In genomic region chr12:86872335-86873040, GRCm38 (mm10) we compare ENCODE assay signal across 10 mouse cellular contexts. TPM values are rescaled to one million over a fixed set of nuclear protein-coding genes. Genes with fewer than 3 reads are reported as not detected.
DNase-seq lines count a peak whose midpoint lies in the region; ATAC-seq lines count a peak whose summit lies in the region.
"Had no signal": no experiment of that assay in that cellular context is flagged by ENCODE, and none has a peak within 500 bp of the region (broad histone marks: within the 10 kb centered on the region; RNA-seq: fewer than 3 reads in every experiment).

No protein-coding gene starts in this region.

- no peaks in the 10 kb centered on the region for H3K4me1 ChIP-seq in forebrain, embryonic 15.5 days
- peaks cover 18% of the 10 kb centered on the region for H3K4me1 ChIP-seq in kidney, embryonic 16.5 days (ENCODE audit: insufficient read depth, low read length)
- peaks cover 16% of the 10 kb centered on the region for H3K4me1 ChIP-seq in stomach, embryonic 16.5 days (ENCODE audit: control insufficient read depth, insufficient read depth, low read length)

- 0 out of 2 replicates have a peak, but pooled peaks have one; percentile 23 for ATAC-seq in forebrain, embryonic 15.5 days (replicated peaks)
- ATAC-seq in kidney, embryonic 16.5 days (ENCODE audit: low FRiP score, low TSS enrichment) = peak; percentile 83
- peak; percentile 34; the same call in 1 of the 2 replicates for ATAC-seq in stomach, embryonic 16.5 days (ENCODE audit: insufficient read depth, low FRiP score)

- H3K9ac ChIP-seq in forebrain, embryonic 15.5 days (replicated peaks) = no peak overlapping the region
- peak overlapping the region; percentile 22; the same call in 1 of the 2 replicates for H3K9ac ChIP-seq in kidney, embryonic 16.5 days (replicated peaks; ENCODE audit: low read length)
- H3K9ac ChIP-seq in stomach, embryonic 16.5 days (ENCODE audit: low read length) = no peak overlapping the region

- peak; percentile 59 for DNase-seq in urinary bladder, postnatal 14 days (ENCODE audit: low spot score)
- no peak for DNase-seq in urinary bladder, postnatal 25 days (ENCODE audit: low spot score)
- DNase-seq in spleen, postnatal 36 days (ENCODE audit: low spot score in 2 of 2) = no peak
- no peak for DNase-seq in layer of hippocampus, postnatal 36 days
- no peak for DNase-seq in gastrocnemius, postnatal 36 days
- DNase-seq: thymus, adult 18-20 months had no signal

- H3K27ac ChIP-seq in forebrain, embryonic 15.5 days (replicated peaks) = no peak overlapping the region
- peak overlapping the region; percentile 83 for H3K27ac ChIP-seq in kidney, embryonic 16.5 days (ENCODE audit: low read length)
- H3K27ac ChIP-seq in stomach, embryonic 16.5 days (ENCODE audit: low read length) = peak overlapping the region; percentile 71

- no peaks in the 10 kb centered on the region for H3K27me3 ChIP-seq in forebrain, embryonic 15.5 days
- H3K27me3 ChIP-seq in kidney, embryonic 16.5 days (ENCODE audit: insufficient read depth, low read length) = no peaks in the 10 kb centered on the region
- H3K27me3 ChIP-seq in stomach, embryonic 16.5 days (ENCODE audit: control insufficient read depth, insufficient read depth, low read length) = no peaks in the 10 kb centered on the region
- H3K27me3 ChIP-seq: megakaryocyte, embryonic 14.5 days had no signal

- 67% methylated on average over 9 of the region's 9 CpGs for WGBS in forebrain, embryonic 15.5 days
- WGBS in kidney, embryonic 16.5 days = 51% methylated on average over 9 of the region's 9 CpGs
- 56% methylated on average over 9 of the region's 9 CpGs for WGBS in stomach, embryonic 16.5 days

- H3K4me3 ChIP-seq in forebrain, embryonic 15.5 days = no peak overlapping the region
- no peak overlapping the region for H3K4me3 ChIP-seq in kidney, embryonic 16.5 days (ENCODE audit: low read length)
- no peak overlapping the region for H3K4me3 ChIP-seq in stomach, embryonic 16.5 days (replicated peaks; ENCODE audit: low read length)
- H3K4me3 ChIP-seq: megakaryocyte, embryonic 14.5 days had no signal

- no peak overlapping the region for H3K4me2 ChIP-seq in forebrain, embryonic 15.5 days (replicated peaks)
- H3K4me2 ChIP-seq in kidney, embryonic 16.5 days (replicated peaks; ENCODE audit: low read depth, low read length) = no peak overlapping the region
- no peak overlapping the region for H3K4me2 ChIP-seq in stomach, embryonic 16.5 days (ENCODE audit: low read depth, low read length)

- intact Hi-C loops in gastrocnemius, postnatal 36 days (cut with DNase I) = no loop called here

- no peaks in the 10 kb centered on the region for H3K9me3 ChIP-seq in forebrain, embryonic 15.5 days
- no peaks in the 10 kb centered on the region for H3K9me3 ChIP-seq in kidney, embryonic 16.5 days (ENCODE audit: low read length)
- H3K9me3 ChIP-seq in stomach, embryonic 16.5 days (replicated peaks; ENCODE audit: control insufficient read depth, low read length) = no peaks in the 10 kb centered on the region
- H3K9me3 ChIP-seq: megakaryocyte, embryonic 14.5 days had no signal

- no peaks in the 10 kb centered on the region for H3K36me3 ChIP-seq in forebrain, embryonic 15.5 days
- H3K36me3 ChIP-seq in kidney, embryonic 16.5 days (ENCODE audit: insufficient read depth, low read length) = no peaks in the 10 kb centered on the region
- no peaks in the 10 kb centered on the region for H3K36me3 ChIP-seq in stomach, embryonic 16.5 days (ENCODE audit: control insufficient read depth, insufficient read depth, low read length)

RNA-seq across cellular contexts. Expression of gene Irf2bpl, which starts 12.1 kb away (rescaled TPM):
- polyA plus RNA-seq in forebrain, embryonic 15.5 days (2015; fragmentation: Nextera tagmentation; extraction: Ambion mirVana) = 94.9 and 95.8 TPM in 2 replicates
- polyA plus RNA-seq in kidney, embryonic 16.5 days (2015; fragmentation: Nextera tagmentation; extraction: Ambion mirVana) = 30.3 and 30.4 TPM in 2 replicates
- 10.1 and 11.7 TPM in 2 replicates for polyA plus RNA-seq in stomach, embryonic 16.5 days (2015; fragmentation: Nextera tagmentation; extraction: Ambion mirVana)
- 10 to 100 TPM; 68.3 to 69.5 TPM for total RNA-seq in layer of hippocampus, postnatal 36 days (2021)
- 10 to 100 TPM; 18.6 to 23.7 TPM for total RNA-seq in gastrocnemius, postnatal 36 days (2021)

Comparison
In these comparisons a context has a peak if more than half of its experiments do, and no peak if none do; other contexts are left out.
1. ATAC-seq: peak in every context shown above with its lines; median percentile 83 in kidney, embryonic 16.5 days; 34 in stomach, embryonic 16.5 days; 23 in forebrain, embryonic 15.5 days.